Mouse (Mus musculus): ENCODE data around the gene Clec4f. TPM values are rescaled to one million over a fixed set of nuclear protein-coding genes. Genes with fewer than 3 reads are reported as not detected.

Gene Clec4f
- polyA plus RNA-seq, 1 experiment = not detected

DNA sequence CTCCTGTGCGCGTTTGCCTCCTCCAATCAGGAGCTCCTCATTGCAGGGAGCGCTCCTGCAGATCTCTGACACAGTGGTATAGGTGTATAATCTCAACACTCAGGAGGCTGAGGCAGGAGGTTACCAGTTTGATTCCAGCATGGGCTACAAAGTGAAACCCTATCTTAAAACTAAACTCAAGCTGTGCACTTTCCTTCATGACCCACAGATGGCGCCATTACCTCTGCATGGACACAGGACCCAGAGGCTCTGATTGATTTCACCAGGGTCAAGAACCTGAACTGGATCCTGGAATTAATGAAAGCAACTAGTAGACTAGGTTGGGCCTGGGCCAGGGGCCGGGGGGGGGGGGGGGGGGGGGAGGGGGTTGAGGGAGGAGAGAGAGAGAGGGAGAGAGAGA is 34.3 kb upstream of the Clec4f start:
- no peak for TF ChIP-seq POLR2A (IDR thresholded peaks at IDR 0.05; ENCODE audit: low read depth, low read length)
- peak; percentile 84 for TF ChIP-seq CTCF (conservative IDR thresholded peaks at IDR 0.05; ENCODE audit: insufficient read depth, insufficient read length, low read depth, low read length)
- Histone ChIP-seq H3K4me3 (ENCODE audit: insufficient read depth, low read depth, low read length) (no peak overlapping the region), H3K36me3 (ENCODE audit: control insufficient read depth, insufficient read depth, low read length) (no peaks in the 10 kb centered on the region), H3K27me3 (replicated peaks; ENCODE audit: control insufficient read depth, insufficient read depth, low read length) (no peaks in the 10 kb centered on the region), H3K27ac (ENCODE audit: insufficient read depth, low read depth, low read length) (no peak overlapping the region), H3K4me1 (ENCODE audit: control insufficient read depth, insufficient read depth, low read length) (no peaks in the 10 kb centered on the region)
- WGBS = 21% methylated on average over 4 of the region's 5 CpGs
- peak; percentile 57 for DNase-seq

DNA sequence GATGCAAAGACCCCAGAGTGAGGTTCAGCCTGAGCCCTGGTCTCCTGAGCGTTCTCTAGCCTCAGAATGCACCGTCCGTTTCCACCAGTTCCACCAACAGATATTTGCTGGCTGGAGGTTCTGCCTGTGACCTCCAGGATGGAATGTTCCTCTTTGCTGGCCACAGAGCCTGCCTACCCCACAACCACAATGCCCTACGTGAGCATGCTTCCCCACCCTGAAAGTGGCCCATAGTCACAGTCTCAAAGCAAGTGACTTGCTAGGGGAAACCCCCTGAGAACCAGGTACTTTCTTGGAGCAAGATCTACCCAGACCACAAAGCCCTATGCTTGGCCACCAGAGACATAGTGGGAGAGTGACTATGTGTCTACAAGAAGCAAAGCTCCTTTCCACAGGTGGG is 33.4 kb upstream of the Clec4f start:
- Histone ChIP-seq H3K36me3 (ENCODE audit: control insufficient read depth, insufficient read depth, low read length) (no peaks in the 10 kb centered on the region), H3K27me3 (replicated peaks; ENCODE audit: control insufficient read depth, insufficient read depth, low read length) (no peaks in the 10 kb centered on the region), H3K27ac (ENCODE audit: insufficient read depth, low read depth, low read length) (no peak overlapping the region), H3K4me3 (ENCODE audit: insufficient read depth, low read depth, low read length) (no peak overlapping the region), H3K4me1 (ENCODE audit: control insufficient read depth, insufficient read depth, low read length) (no peaks in the 10 kb centered on the region)
- 80% methylated on average over 4 of the region's 4 CpGs for WGBS
- no peak for TF ChIP-seq CTCF (conservative IDR thresholded peaks at IDR 0.05; ENCODE audit: insufficient read depth, insufficient read length, low read depth, low read length)
- TF ChIP-seq POLR2A (IDR thresholded peaks at IDR 0.05; ENCODE audit: low read depth, low read length) = no peak
- DNase-seq = no peak

DNA sequence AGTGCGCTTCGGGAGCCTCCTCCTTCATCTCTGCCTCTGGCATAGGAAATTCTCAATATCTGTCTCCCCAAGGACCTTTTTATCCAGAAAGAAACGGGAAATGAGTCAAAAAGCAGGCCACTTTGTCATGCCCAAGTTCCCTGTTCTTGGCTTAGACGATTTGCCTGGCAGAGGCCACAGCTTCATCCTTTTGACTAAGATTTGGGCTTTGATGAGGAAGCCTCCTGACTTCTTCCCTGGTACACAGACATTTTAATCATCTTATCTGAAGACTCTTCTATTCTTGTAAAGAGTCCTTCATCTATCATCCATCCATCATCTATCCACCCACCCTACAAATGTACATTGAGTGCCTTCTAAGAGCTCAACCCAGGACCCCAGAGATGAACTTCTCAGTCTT is 21.8 kb upstream of the Clec4f start, which contains the start of gene Cd207:
Gene Cd207 (minus strand): TSS at position 101 of the 400 bp plus-strand sequence.
- 70% methylated on average over 4 of the region's 4 CpGs for WGBS
- DNase-seq = no peak
- TF ChIP-seq POLR2A (IDR thresholded peaks at IDR 0.05; ENCODE audit: low read depth, low read length) (no peak), CTCF (conservative IDR thresholded peaks at IDR 0.05; ENCODE audit: insufficient read depth, insufficient read length, low read depth, low read length) (no peak)
- no peaks in the 10 kb centered on the region for H3K36me3 ChIP-seq (ENCODE audit: control insufficient read depth, insufficient read depth, low read length)
- no peaks in the 10 kb centered on the region for H3K4me1 ChIP-seq (ENCODE audit: control insufficient read depth, insufficient read depth, low read length)
- H3K4me3 ChIP-seq (ENCODE audit: insufficient read depth, low read depth, low read length) = no peak within 1 kb of the TSS
- H3K27ac ChIP-seq (ENCODE audit: insufficient read depth, low read depth, low read length) = no peak within 1 kb of the TSS
- no peaks in the 10 kb centered on the region for H3K27me3 ChIP-seq (replicated peaks; ENCODE audit: control insufficient read depth, insufficient read depth, low read length)

DNA sequence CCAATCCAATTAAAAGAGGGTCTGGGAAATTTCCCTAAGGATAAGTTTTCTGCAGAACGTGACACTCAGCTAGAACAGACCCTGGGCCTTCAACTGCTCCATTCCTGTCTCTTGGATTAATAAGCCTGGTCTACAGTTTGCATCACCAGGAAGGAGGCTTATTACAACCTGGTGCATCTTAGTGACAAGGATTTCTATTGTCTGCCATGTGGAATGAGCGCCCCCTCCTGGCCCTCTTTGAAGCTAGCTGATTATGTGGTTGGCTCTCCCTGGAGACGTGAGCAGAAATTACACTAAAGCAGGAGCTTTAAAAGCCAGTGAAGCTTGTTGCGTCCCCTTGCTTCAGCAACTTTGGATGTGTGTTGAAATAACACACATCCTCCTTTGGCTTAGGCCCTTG is 17.4 kb upstream of the Clec4f start:
- DNase-seq = peak; percentile 54
- Histone ChIP-seq H3K4me3 (ENCODE audit: insufficient read depth, low read depth, low read length) (no peak overlapping the region), H3K27me3 (replicated peaks; ENCODE audit: control insufficient read depth, insufficient read depth, low read length) (no peaks in the 10 kb centered on the region), H3K27ac (ENCODE audit: insufficient read depth, low read depth, low read length) (no peak overlapping the region), H3K4me1 (ENCODE audit: control insufficient read depth, insufficient read depth, low read length) (no peaks in the 10 kb centered on the region), H3K36me3 (ENCODE audit: control insufficient read depth, insufficient read depth, low read length) (no peaks in the 10 kb centered on the region)
- TF ChIP-seq CTCF (conservative IDR thresholded peaks at IDR 0.05; ENCODE audit: insufficient read depth, insufficient read length, low read depth, low read length) (peak; percentile 78), POLR2A (IDR thresholded peaks at IDR 0.05; ENCODE audit: low read depth, low read length) (no peak)
- 8% methylated on average over 4 of the region's 4 CpGs for WGBS

DNA sequence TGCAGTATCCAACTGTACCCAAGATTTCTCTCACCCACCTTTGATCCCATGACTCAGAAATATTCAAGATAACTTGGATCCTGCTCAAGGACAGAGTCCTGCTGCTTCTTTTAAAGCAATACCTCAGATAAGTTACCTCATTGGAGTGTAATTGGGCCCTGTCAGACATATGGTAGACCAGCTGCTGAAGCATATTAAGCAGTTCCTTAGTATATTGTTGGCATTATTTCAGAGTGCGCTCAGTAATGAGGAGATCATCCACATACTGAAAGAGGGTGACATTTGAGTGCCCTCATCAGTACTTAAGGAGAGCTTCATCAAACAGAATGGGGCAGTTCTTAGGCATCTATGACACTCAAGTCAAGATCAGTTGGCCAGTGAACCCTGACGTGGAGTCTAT is 9.0 kb upstream of the Clec4f start:
- 88% methylated on average over 2 of the region's 2 CpGs for WGBS
- Histone ChIP-seq H3K27me3 (replicated peaks; ENCODE audit: control insufficient read depth, insufficient read depth, low read length) (no peaks in the 10 kb centered on the region; the same call in 1 of the 2 replicates), H3K4me3 (ENCODE audit: insufficient read depth, low read depth, low read length) (no peak overlapping the region), H3K36me3 (ENCODE audit: control insufficient read depth, insufficient read depth, low read length) (no peaks in the 10 kb centered on the region), H3K27ac (ENCODE audit: insufficient read depth, low read depth, low read length) (no peak overlapping the region), H3K4me1 (ENCODE audit: control insufficient read depth, insufficient read depth, low read length) (no peaks in the 10 kb centered on the region)
- DNase-seq = no peak
- TF ChIP-seq CTCF (conservative IDR thresholded peaks at IDR 0.05; ENCODE audit: insufficient read depth, insufficient read length, low read depth, low read length) (no peak), POLR2A (IDR thresholded peaks at IDR 0.05; ENCODE audit: low read depth, low read length) (no peak)

DNA sequence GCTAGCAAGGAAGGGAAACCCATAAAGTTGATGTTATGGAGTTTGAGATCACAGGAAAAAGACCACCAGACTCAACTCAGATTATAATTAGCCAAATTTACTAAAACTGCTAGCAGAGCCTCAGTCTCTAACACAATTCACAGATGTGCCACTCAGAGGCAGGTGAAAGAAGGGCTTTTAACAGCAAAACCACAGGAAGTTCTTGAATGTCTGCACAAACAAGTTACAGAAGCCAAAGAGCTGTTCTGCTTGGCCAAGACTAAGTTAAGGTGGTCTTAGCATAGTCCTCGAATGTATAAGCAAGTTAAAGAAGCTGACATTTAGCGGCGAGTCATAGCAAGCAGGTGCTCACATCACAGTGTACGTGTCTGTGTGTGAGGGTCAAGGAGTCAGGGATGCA is 4.8 kb upstream of the Clec4f start:
- DNase-seq = no peak
- WGBS = 69% methylated on average over 4 of the region's 4 CpGs
- Histone ChIP-seq H3K27ac (ENCODE audit: insufficient read depth, low read depth, low read length) (no peak overlapping the region), H3K36me3 (ENCODE audit: control insufficient read depth, insufficient read depth, low read length) (no peaks in the 10 kb centered on the region), H3K27me3 (replicated peaks; ENCODE audit: control insufficient read depth, insufficient read depth, low read length) (no peaks in the 10 kb centered on the region; the same call in 1 of the 2 replicates), H3K4me1 (ENCODE audit: control insufficient read depth, insufficient read depth, low read length) (no peaks in the 10 kb centered on the region), H3K4me3 (ENCODE audit: insufficient read depth, low read depth, low read length) (no peak overlapping the region)
- TF ChIP-seq CTCF (conservative IDR thresholded peaks at IDR 0.05; ENCODE audit: insufficient read depth, insufficient read length, low read depth, low read length) = no peak
- no peak for TF ChIP-seq POLR2A (IDR thresholded peaks at IDR 0.05; ENCODE audit: low read depth, low read length)

DNA sequence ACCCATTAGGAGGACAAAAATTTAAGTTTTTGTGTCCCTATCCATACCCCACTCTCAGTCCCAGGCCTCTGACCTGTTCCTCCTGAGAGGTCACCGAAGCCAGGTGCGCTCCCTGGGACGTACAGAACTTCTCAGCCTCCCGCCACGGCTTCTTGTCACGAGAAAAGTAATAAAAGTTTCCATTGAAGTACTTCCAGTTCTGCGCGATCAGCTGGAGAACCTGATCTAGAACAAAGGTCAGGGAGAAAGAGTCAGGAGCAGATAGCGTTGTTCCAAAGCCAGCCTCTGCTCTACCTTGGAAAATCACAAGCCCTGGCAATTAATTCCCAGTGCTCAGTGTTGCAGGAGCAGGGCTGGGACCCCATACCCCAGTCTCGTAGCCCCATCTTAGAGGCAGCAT is 9.3 kb downstream of the Clec4f start:
- no peak overlapping the region for H3K27ac ChIP-seq (ENCODE audit: insufficient read depth, low read depth, low read length)
- 81% methylated on average over 10 of the region's 10 CpGs for WGBS
- H3K4me1 ChIP-seq (ENCODE audit: control insufficient read depth, insufficient read depth, low read length) = no peaks in the 10 kb centered on the region
- H3K27me3 ChIP-seq (replicated peaks; ENCODE audit: control insufficient read depth, insufficient read depth, low read length) = no peaks in the 10 kb centered on the region
- H3K4me3 ChIP-seq (ENCODE audit: insufficient read depth, low read depth, low read length) = no peak overlapping the region
- no peak for TF ChIP-seq CTCF (conservative IDR thresholded peaks at IDR 0.05; ENCODE audit: insufficient read depth, insufficient read length, low read depth, low read length)
- no peak for TF ChIP-seq POLR2A (IDR thresholded peaks at IDR 0.05; ENCODE audit: low read depth, low read length)
- no peaks in the 10 kb centered on the region for H3K36me3 ChIP-seq (ENCODE audit: control insufficient read depth, insufficient read depth, low read length)
- no peak for DNase-seq

Measured in kidney, adult 2 months (tissue).